Mouse (Mus musculus) liver, adult 2 months (tissue): ENCODE measurements around the gene Spata13.

Experiments
- CTCF ChIP-seq: fragments of 200-500 bp; IDR thresholded peaks from 2 replicates; pipeline ENCODE4 v1.5.1; 2011; ENCODE audit warnings: low read depth, low read length, control low read depth
- POLR2A ChIP-seq: fragments of 200-500 bp; IDR thresholded peaks from 2 replicates; pipeline ENCODE4 v1.6.1; 2011; ENCODE audit warnings: low read length, control low read depth; ENCODE audit not compliant: insufficient read depth; ENCODE audit errors: extremely low read depth

DNA sequence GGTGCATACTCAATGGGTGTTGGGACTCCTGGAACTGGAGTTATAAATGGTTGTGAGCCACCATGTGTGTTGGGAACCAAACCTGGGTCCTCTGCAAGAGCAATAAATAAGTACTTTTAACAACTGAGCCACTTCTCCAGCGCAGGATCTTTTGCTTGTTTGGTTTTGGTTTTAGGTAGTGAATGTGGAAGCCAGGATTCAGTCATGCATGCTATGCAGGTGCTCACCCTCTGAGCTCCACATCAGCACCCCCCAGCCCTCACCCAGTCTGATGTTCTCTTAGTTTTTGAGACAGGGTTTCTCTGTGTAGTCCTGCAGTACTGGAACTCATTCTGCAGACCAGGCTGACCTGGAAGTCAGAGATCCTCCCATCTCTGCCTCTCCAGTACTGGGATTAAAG lies 8.3 kb downstream of the Spata13 start:
- TF ChIP-seq CTCF: no peak
- TF ChIP-seq POLR2A: no peak
